Comparison of ENCODE assay signal across 11 mouse cellular contexts in genomic region chr14:33933778-33934317, GRCm38 (mm10). TPM values are rescaled to one million over a fixed set of nuclear protein-coding genes. Genes with fewer than 3 reads are reported as not detected.
A peak's percentile ranks its signal among the peaks of the same experiment; 100 is the strongest.
DNase-seq lines count a peak whose midpoint lies in the region; ATAC-seq and TF ChIP-seq lines count a peak whose summit lies in the region.
"Had no signal": no experiment of that assay in that cellular context is flagged by ENCODE, and none has a peak within 500 bp of the region (broad histone marks: within the 10 kb centered on the region; RNA-seq: fewer than 3 reads in every experiment).

No protein-coding gene starts in this region.

- no peak overlapping the region for H3K4me2 ChIP-seq in hindbrain, embryonic 14.5 days (replicated peaks)
- H3K4me2 ChIP-seq in midbrain, embryonic 16.5 days (ENCODE audit: low read length) = no peak overlapping the region

- DNase-seq in gastrocnemius, adult 18-20 months (ENCODE audit: low spot score) = peak; percentile 35
- no peak for DNase-seq in gastrocnemius, postnatal 25 days
- peak; percentile 60 to 76 for DNase-seq in cerebellum, postnatal 25 days
- peak; percentile 69 for DNase-seq in hindbrain, embryonic 14.5 days (ENCODE audit: low spot score)
- peak; percentile 56 to 63 for DNase-seq in left cerebral cortex, adult 2 months (ENCODE audit: extremely low spot score in 1 of 2, low spot score in 2 of 2)

- no peak overlapping the region for H3K4me3 ChIP-seq in E14TG2a.4 (replicated peaks; ENCODE audit: low read length)
- H3K4me3 ChIP-seq in hindbrain, embryonic 14.5 days (replicated peaks; ENCODE audit: low read length) = no peak overlapping the region
- no peak overlapping the region for H3K4me3 ChIP-seq in left cerebral cortex, adult 2 months
- H3K4me3 ChIP-seq in midbrain, embryonic 16.5 days (ENCODE audit: low read depth, low read length) = no peak overlapping the region
- H3K4me3 ChIP-seq: megakaryocyte, embryonic 14.5 days had no signal

- H3K9ac ChIP-seq in hindbrain, embryonic 14.5 days = no peak overlapping the region
- H3K9ac ChIP-seq in midbrain, embryonic 16.5 days (ENCODE audit: low read depth, low read length) = no peak overlapping the region

- no peak overlapping the region for H3K27ac ChIP-seq in hindbrain, embryonic 14.5 days
- H3K27ac ChIP-seq in left cerebral cortex, adult 2 months = no peak overlapping the region
- no peak overlapping the region for H3K27ac ChIP-seq in midbrain, embryonic 16.5 days (ENCODE audit: low read length)

- ATAC-seq in hindbrain, embryonic 14.5 days (ENCODE audit: low FRiP score) = 0 out of 2 replicates have a peak, but pooled peaks have one; percentile 48
- peak; percentile 36; the same call in 1 of the 2 replicates for ATAC-seq in midbrain, embryonic 16.5 days
- ATAC-seq in megakaryocyte progenitor cell, adult 5-6 weeks (replicated peaks; ENCODE audit: poor library complexity) = no peak

- no peaks in the 10 kb centered on the region for H3K36me3 ChIP-seq in E14TG2a.4 (ENCODE audit: insufficient read depth, low read length)
- H3K36me3 ChIP-seq in hindbrain, embryonic 14.5 days (replicated peaks; ENCODE audit: control insufficient read depth, insufficient read depth) = no peaks in the 10 kb centered on the region
- no peaks in the 10 kb centered on the region for H3K36me3 ChIP-seq in midbrain, embryonic 16.5 days (ENCODE audit: control insufficient read depth, insufficient read depth, low read length)

- H3K9me3 ChIP-seq in E14TG2a.4 (ENCODE audit: low read length) = peaks cover 5% of the 10 kb centered on the region; the same call in 1 of the 2 replicates
- no peaks in the 10 kb centered on the region for H3K9me3 ChIP-seq in hindbrain, embryonic 14.5 days (ENCODE audit: control insufficient read depth, low read length)
- no peaks in the 10 kb centered on the region for H3K9me3 ChIP-seq in midbrain, embryonic 16.5 days (replicated peaks; ENCODE audit: control insufficient read depth, low read length, poor library complexity, severe bottlenecking)
- H3K9me3 ChIP-seq: megakaryocyte, embryonic 14.5 days had no signal

- whole genome bisulfite sequencing in hindbrain, embryonic 14.5 days = 45% methylated on average over 5 of the region's 5 CpGs
- WGBS in midbrain, embryonic 16.5 days = 39% methylated on average over 5 of the region's 5 CpGs

- peaks cover 57% of the 10 kb centered on the region for H3K27me3 ChIP-seq in E14TG2a.4 (ENCODE audit: insufficient read depth, low read length)
- H3K27me3 ChIP-seq in hindbrain, embryonic 14.5 days (ENCODE audit: control insufficient read depth, insufficient read depth, low read length) = no peaks in the 10 kb centered on the region
- H3K27me3 ChIP-seq in midbrain, embryonic 16.5 days (ENCODE audit: control insufficient read depth, insufficient read depth, low read depth, low read length) = peaks cover 4% of the 10 kb centered on the region; the same call in 1 of the 2 replicates

- peak; percentile 77 for TF ChIP-seq CTCF in E14TG2a.4 (conservative IDR thresholded peaks at IDR 0.05; ENCODE audit: low read length)
- peak; percentile 77 for TF ChIP-seq CTCF in left cerebral cortex, adult 2 months (IDR thresholded peaks at IDR 0.05)

- intact Hi-C loops in left cerebral cortex, adult 2 months (cut with DNase I) = loop anchor here (1.0 to 5.0 kb wide), 3 partner anchors 102 to 261 kb away; no protein-coding TSS in a partner anchor

- peaks cover 9% of the 10 kb centered on the region; the same call in 1 of the 2 replicates for H3K4me1 ChIP-seq in E14TG2a.4 (replicated peaks; ENCODE audit: low read depth, low read length)
- H3K4me1 ChIP-seq in hindbrain, embryonic 14.5 days (replicated peaks; ENCODE audit: control insufficient read depth, insufficient read depth, low read length) = no peaks in the 10 kb centered on the region
- no peaks in the 10 kb centered on the region for H3K4me1 ChIP-seq in midbrain, embryonic 16.5 days (ENCODE audit: control insufficient read depth, insufficient read depth, low read length)
- H3K4me1 ChIP-seq: megakaryocyte, embryonic 14.5 days had no signal

RNA-seq across cellular contexts. Expression of gene Gdf2, which starts 7.0 kb away (rescaled TPM):
- total RNA-seq in gastrocnemius, adult 18-20 months (2021) = not detected
- total RNA-seq in gastrocnemius, postnatal 25 days (2021) = not detected
- 0.08 TPM in 1 of 2 replicates, not detected in the other for polyA plus RNA-seq in hindbrain, embryonic 14.5 days (2014; fragmentation: Nextera tagmentation; extraction: Ambion mirVana)
- not detected for total RNA-seq in left cerebral cortex, adult 2 months (2021)
- 0.06 TPM in 1 of 2 replicates, not detected in the other for polyA plus RNA-seq in midbrain, embryonic 16.5 days (2015; fragmentation: Nextera tagmentation; extraction: Ambion mirVana)
- total RNA-seq in megakaryocyte progenitor cell, adult 5-6 weeks (2015) = not detected in 2 replicates
- total RNA-seq in megakaryocyte progenitor cell, adult 5-6 weeks (2017) = not detected in 2 replicates
- total RNA-seq: gastrocnemius, postnatal 4 days; MEL had no signal

RNA-seq across cellular contexts. Expression of gene Gdf10, which starts 10.5 kb away (rescaled TPM):
- 1 to 10 TPM; 1.2 TPM for total RNA-seq in gastrocnemius, adult 18-20 months (2021)
- total RNA-seq in gastrocnemius, postnatal 25 days (2021) = 1 to 10 TPM; 2.0 to 3.9 TPM
- 8.0 and 11.4 TPM in 2 replicates for polyA plus RNA-seq in hindbrain, embryonic 14.5 days (2014; fragmentation: Nextera tagmentation; extraction: Ambion mirVana)
- total RNA-seq in left cerebral cortex, adult 2 months (2021) = 1 to 10 TPM; 3.2 to 3.6 TPM
- polyA plus RNA-seq in midbrain, embryonic 16.5 days (2015; fragmentation: Nextera tagmentation; extraction: Ambion mirVana) = 3.2 and 4.4 TPM in 2 replicates
- total RNA-seq in megakaryocyte progenitor cell, adult 5-6 weeks (2015) = not detected in 2 replicates
- total RNA-seq in megakaryocyte progenitor cell, adult 5-6 weeks (2017) = not detected in 2 replicates
- total RNA-seq: MEL had no signal

RNA-seq across cellular contexts. Expression of gene Rbp3, which starts 20.0 kb away (rescaled TPM):
- total RNA-seq in gastrocnemius, adult 18-20 months (2021) = not detected
- total RNA-seq in gastrocnemius, postnatal 25 days (2021) = not detected
- not detected in 2 replicates for polyA plus RNA-seq in hindbrain, embryonic 14.5 days (2014; fragmentation: Nextera tagmentation; extraction: Ambion mirVana)
- not detected for total RNA-seq in left cerebral cortex, adult 2 months (2021)
- 0.07 and 0.14 TPM in 2 replicates for polyA plus RNA-seq in midbrain, embryonic 16.5 days (2015; fragmentation: Nextera tagmentation; extraction: Ambion mirVana)
- total RNA-seq in megakaryocyte progenitor cell, adult 5-6 weeks (2015) = not detected in 2 replicates
- not detected in 2 replicates for total RNA-seq in megakaryocyte progenitor cell, adult 5-6 weeks (2017)
- total RNA-seq: gastrocnemius, postnatal 4 days; MEL had no signal

RNA-seq across cellular contexts. Expression of gene Zfp488, which starts 44.7 kb away (rescaled TPM):
- total RNA-seq in gastrocnemius, adult 18-20 months (2021) = not detected
- not detected for total RNA-seq in gastrocnemius, postnatal 25 days (2021)
- polyA plus RNA-seq in hindbrain, embryonic 14.5 days (2014; fragmentation: Nextera tagmentation; extraction: Ambion mirVana) = 0.78 and 0.85 TPM in 2 replicates
- total RNA-seq in left cerebral cortex, adult 2 months (2021) = 1 to 10 TPM; 2.9 to 3.8 TPM
- 0.83 and 1.1 TPM in 2 replicates for polyA plus RNA-seq in midbrain, embryonic 16.5 days (2015; fragmentation: Nextera tagmentation; extraction: Ambion mirVana)
- total RNA-seq in megakaryocyte progenitor cell, adult 5-6 weeks (2015) = 0.05 TPM in 1 of 2 replicates, not detected in the other
- not detected in 2 replicates for total RNA-seq in megakaryocyte progenitor cell, adult 5-6 weeks (2017)
- total RNA-seq: MEL had no signal
